Mouse (Mus musculus) kidney, embryonic 14.5 days (tissue): Measurements from ENCODE around the gene Zswim8. TPM values are rescaled to one million over a fixed set of nuclear protein-coding genes. Genes with fewer than 3 reads are reported as not detected.

Experiments used
- ATAC-seq: fragments of 200-750 bp; cut with Nextera tagmentation; 2 replicates; pipeline ENCODE4 v1.8.0; 2017; ENCODE audit warnings: moderate number of reproducible peaks, mild to moderate bottlenecking, moderate TSS enrichment, moderate library complexity; ENCODE audit not compliant: low FRiP score, low TSS enrichment
- H3K27ac ChIP-seq: fragments of 300-500 bp; sonication (generic); 2 replicates; pipeline ENCODE4 v1.5.1; 2014; ENCODE audit warnings: low read depth, mild to moderate bottlenecking, low read length, moderate library complexity, mixed read lengths
- H3K27me3 ChIP-seq: fragments of 300-500 bp; sonication (generic); 2 replicates; pipeline ENCODE4 v1.6.1; 2014; ENCODE audit warnings: mild to moderate bottlenecking, low read length; ENCODE audit not compliant: control insufficient read depth, insufficient read depth
- H3K36me3 ChIP-seq: fragments of 300-500 bp; sonication (generic); 2 replicates; pipeline ENCODE4 v1.6.1; 2014; ENCODE audit warnings: low read length, mixed read lengths; ENCODE audit not compliant: control insufficient read depth, insufficient read depth
- H3K4me1 ChIP-seq: fragments of 300-500 bp; sonication (generic); 2 replicates; pipeline ENCODE4 v1.6.1; 2014; ENCODE audit warnings: low read length, mixed read lengths; ENCODE audit not compliant: control insufficient read depth, insufficient read depth
- H3K4me2 ChIP-seq: fragments of 300-500 bp; sonication (generic); replicated peaks from 2 replicates; pipeline ENCODE4 v1.6.1; 2014; ENCODE audit warnings: low read depth, mild to moderate bottlenecking, low read length
- H3K4me3 ChIP-seq: fragments of 300-500 bp; sonication (generic); 2 replicates; pipeline ENCODE4 v1.5.1; 2014; ENCODE audit warnings: mild to moderate bottlenecking, low read length
- H3K9ac ChIP-seq: fragments of 300-500 bp; sonication (generic); 2 replicates; pipeline ENCODE4 v1.6.1; 2014; ENCODE audit warnings: low read depth, mild to moderate bottlenecking, low read length, moderate library complexity
- H3K9me3 ChIP-seq: fragments of 300-500 bp; sonication (generic); 2 replicates; pipeline ENCODE4 v1.6.1; 2016; ENCODE audit warnings: low read length; ENCODE audit not compliant: control insufficient read depth
- WGBS: fragments of 180-500 bp; shearing (Covaris S2); extraction: QIAGEN DNeasy Blood & Tissue Kit; methylation state at CpG from one replicate; pipeline ENCODE4 v1.1.7; 2014; 5-methylcytosine and 5-hydroxymethylcytosine counted together
- polyA plus RNA-seq: library from polyadenylated mRNA; unstranded; fragments of >200 nt; fragmentation: Nextera tagmentation; extraction: Ambion mirVana; gene quantifications from 2 replicates; pipeline ENCODE4 v1.2.1, GENCODE M21; 2014

Zswim8 gene
- 30.1 and 32.1 TPM in 2 replicates for polyA plus RNA-seq

- Histone ChIP-seq H3K4me3 (peak within 1 kb of the TSS; percentile 97), H3K27ac (peak within 1 kb of the TSS; percentile 79; the same call in 1 of the 2 replicates), H3K4me2 (peak within 1 kb of the TSS; percentile 69), H3K36me3 (peaks cover 33% of the 10 kb centered on the region), H3K4me1 (peaks cover 19% of the 10 kb centered on the region), H3K9ac (peak within 1 kb of the TSS; percentile 97), H3K27me3 (no peaks in the 10 kb centered on the region), H3K9me3 (no peaks in the 10 kb centered on the region)
- 1% methylated on average over 54 of the region's 80 CpGs for WGBS
- peak; percentile 95 for ATAC-seq
Measured at GRCm38 (mm10) chr14:20707201-20708190, at the start of gene Zswim8. Gene Zswim8 (plus strand): TSS chr14:20707552.

GRCm38 (mm10) chr14:20658326-20658725 lies 49.0 kb upstream of the Zswim8 start:
- Histone ChIP-seq H3K9ac (no peak overlapping the region), H3K36me3 (no peaks in the 10 kb centered on the region), H3K4me2 (no peak overlapping the region), H3K4me1 (no peaks in the 10 kb centered on the region; the same call in none of the 2 replicates), H3K27me3 (no peaks in the 10 kb centered on the region), H3K27ac (no peak overlapping the region), H3K9me3 (no peaks in the 10 kb centered on the region), H3K4me3 (no peak overlapping the region)
- no peak for ATAC-seq

DNA sequence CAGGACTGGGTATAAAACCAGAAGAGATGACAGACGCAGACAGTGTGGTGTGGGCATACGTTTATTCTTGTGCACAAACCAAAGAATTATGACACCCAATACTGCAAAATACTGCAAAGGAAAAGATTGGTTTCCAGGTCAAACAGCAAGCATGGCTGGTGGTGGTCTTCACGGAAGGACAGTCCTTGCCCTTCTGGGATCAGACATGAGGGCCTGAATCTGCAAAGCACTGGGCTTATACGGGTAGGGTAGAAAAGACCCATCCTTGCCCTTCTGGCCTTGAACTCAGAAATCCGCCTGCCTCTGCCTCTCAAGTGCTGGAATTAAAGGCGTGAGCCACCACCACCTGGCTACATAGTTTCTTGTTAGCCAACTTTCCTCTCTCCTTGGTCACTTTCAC lies 48.5 kb upstream of the Zswim8 start:
- WGBS = 89% methylated on average over 6 of the region's 6 CpGs
- no peak for ATAC-seq
- no peak overlapping the region for H3K4me3 ChIP-seq
- H3K36me3 ChIP-seq = no peaks in the 10 kb centered on the region
- no peaks in the 10 kb centered on the region; the same call in none of the 2 replicates for H3K4me1 ChIP-seq
- H3K4me2 ChIP-seq = no peak overlapping the region
- H3K27me3 ChIP-seq = 0 out of 2 replicates have a peak, but pooled peaks cover under 1% of the 10 kb centered on the region
- H3K27ac ChIP-seq = no peak overlapping the region
- H3K9me3 ChIP-seq = no peaks in the 10 kb centered on the region
- H3K9ac ChIP-seq = no peak overlapping the region

- H3K9ac ChIP-seq = no peak overlapping the region
- whole genome bisulfite sequencing = 98% methylated on average over 7 of the region's 7 CpGs
- no peaks in the 10 kb centered on the region for H3K36me3 ChIP-seq
- ATAC-seq = no peak
- no peak overlapping the region for H3K4me3 ChIP-seq
- H3K9me3 ChIP-seq = no peaks in the 10 kb centered on the region
- H3K27ac ChIP-seq = no peak overlapping the region
- H3K4me2 ChIP-seq = no peak overlapping the region
- H3K27me3 ChIP-seq = 0 out of 2 replicates have a peak, but pooled peaks cover 5% of the 10 kb centered on the region
- H3K4me1 ChIP-seq = no peaks in the 10 kb centered on the region; the same call in none of the 2 replicates
Measured at GRCm38 (mm10) chr14:20659687-20660086, 47.7 kb upstream of the Zswim8 start.

DNA sequence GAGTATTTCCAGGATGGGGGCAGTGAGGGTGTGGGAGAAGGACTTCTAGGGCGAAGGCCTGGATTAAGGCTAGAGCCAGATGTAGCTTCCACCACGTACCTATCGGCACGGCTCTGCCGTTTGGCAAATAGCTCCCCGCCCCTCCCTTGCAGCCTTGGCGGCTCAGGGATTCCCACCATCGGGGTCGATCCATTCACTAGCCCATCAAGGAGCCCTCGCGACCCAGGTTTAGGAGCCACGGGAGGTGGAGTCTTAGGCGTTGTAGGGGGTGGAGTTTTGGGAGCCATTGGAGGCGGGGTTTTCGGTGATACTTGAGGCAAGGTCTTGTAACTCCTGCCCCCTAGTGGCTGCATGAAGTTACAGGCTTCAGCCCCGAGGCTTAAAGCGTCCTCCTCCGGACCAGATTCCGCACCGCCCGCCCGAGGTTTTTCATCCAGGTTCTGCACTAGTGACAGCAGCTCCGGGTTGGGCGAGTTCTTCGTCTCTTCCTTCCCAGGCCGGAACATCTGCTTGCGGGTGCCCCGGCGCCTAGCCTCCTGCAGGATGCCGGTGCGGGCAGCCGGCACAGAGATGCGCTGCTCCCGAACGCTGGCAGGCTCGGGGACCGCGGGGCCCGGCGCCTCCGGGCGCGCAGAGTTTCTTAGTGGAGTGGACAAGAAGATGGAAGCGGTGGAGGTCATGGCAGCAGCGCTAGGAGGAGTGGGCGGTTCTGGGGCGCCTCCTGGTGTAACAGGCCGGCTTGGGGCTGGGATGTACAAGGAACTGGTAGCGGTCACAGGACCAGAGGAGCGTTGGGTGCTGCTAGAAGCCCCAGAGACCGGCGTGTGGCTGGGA lies 46.3 kb upstream of the Zswim8 start:
- Histone ChIP-seq H3K27ac (peak overlapping the region; percentile 87), H3K27me3 (0 out of 2 replicates have a peak, but pooled peaks cover 5% of the 10 kb centered on the region), H3K4me2 (peak overlapping the region; percentile 89), H3K9me3 (no peaks in the 10 kb centered on the region), H3K36me3 (no peaks in the 10 kb centered on the region), H3K9ac (peak overlapping the region; percentile 65), H3K4me3 (peak overlapping the region; percentile 68), H3K4me1 (no peaks in the 10 kb centered on the region; the same call in none of the 2 replicates)
- WGBS = 1% methylated on average over 52 of the region's 52 CpGs
- ATAC-seq = peak; percentile 86

DNA sequence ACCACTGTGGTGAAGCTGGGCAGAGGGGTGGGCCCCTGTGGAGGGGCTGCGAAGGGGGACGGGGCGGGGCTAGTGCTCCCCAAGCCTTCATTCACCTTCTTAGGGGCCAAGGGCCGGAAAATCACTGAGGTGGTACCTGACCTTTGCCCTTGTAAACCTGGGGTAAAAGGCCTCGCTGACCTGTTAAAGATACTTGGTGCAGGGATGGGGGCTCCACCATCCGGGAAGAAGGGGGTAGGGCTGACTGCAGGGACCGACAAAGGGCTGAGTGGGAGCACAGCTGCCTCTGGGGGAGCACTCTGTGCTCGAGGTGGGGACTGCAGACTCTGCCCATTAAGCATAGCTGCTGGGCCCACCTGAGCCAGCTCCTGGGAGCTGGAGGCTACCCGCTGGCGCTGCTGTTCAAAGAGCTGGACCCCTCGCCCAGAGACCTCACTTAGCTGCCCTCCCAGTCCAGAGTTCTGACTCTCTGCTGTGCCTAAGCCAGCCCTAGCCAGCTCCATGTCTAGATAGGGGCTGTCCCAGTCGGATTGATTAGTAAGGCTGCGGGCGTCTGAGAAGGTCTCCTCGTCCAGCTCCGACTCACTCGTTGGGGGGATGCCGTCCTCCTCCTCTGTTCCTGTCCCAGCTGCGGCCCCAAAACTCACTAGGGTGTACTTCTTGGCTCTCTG lies 45.6 kb upstream of the Zswim8 start:
- 11% methylated on average over 18 of the region's 19 CpGs for WGBS
- Histone ChIP-seq H3K9ac (peak overlapping the region; percentile 65), H3K4me3 (peak overlapping the region; percentile 68), H3K4me2 (peak overlapping the region; percentile 89), H3K27ac (peak overlapping the region; percentile 87), H3K9me3 (no peaks in the 10 kb centered on the region), H3K36me3 (no peaks in the 10 kb centered on the region), H3K27me3 (0 out of 2 replicates have a peak, but pooled peaks cover 5% of the 10 kb centered on the region), H3K4me1 (no peaks in the 10 kb centered on the region; the same call in 1 of the 2 replicates)
- peak; percentile 48 for ATAC-seq

DNA sequence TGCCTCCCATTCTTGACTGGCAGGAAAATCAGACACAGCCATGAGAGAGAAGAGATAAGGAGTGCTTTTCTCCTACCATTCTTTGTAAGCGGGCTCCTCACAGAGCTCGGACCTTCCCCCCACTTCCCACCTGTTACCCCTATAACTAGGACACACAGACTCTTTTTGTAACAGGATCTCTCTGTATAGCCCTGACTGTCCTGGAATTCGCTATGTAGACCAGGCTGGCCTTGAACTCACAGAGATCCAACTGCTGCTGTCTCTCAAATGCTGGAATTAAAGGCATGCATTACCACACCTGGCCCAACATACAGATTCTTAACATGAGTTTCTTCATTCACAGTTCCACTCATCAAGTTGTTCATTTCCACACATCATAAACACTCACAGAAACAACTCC lies 44.6 kb upstream of the Zswim8 start:
- H3K27ac ChIP-seq = no peak overlapping the region
- ATAC-seq = no peak
- WGBS = 85% methylated on average over 3 of the region's 3 CpGs
- no peaks in the 10 kb centered on the region; the same call in 1 of the 2 replicates for H3K4me1 ChIP-seq
- H3K4me3 ChIP-seq = no peak overlapping the region
- H3K9ac ChIP-seq = no peak overlapping the region
- H3K9me3 ChIP-seq = no peaks in the 10 kb centered on the region
- no peak overlapping the region; the same call in 1 of the 2 replicates for H3K4me2 ChIP-seq
- 0 out of 2 replicates have a peak, but pooled peaks cover 5% of the 10 kb centered on the region for H3K27me3 ChIP-seq
- H3K36me3 ChIP-seq = no peaks in the 10 kb centered on the region

- no peaks in the 10 kb centered on the region for H3K36me3 ChIP-seq
- 72% methylated on average over 2 of the region's 2 CpGs for WGBS
- no peak overlapping the region for H3K27ac ChIP-seq
- H3K4me1 ChIP-seq = no peaks in the 10 kb centered on the region; the same call in 1 of the 2 replicates
- no peaks in the 10 kb centered on the region for H3K9me3 ChIP-seq
- 0 out of 2 replicates have a peak, but pooled peaks cover 5% of the 10 kb centered on the region for H3K27me3 ChIP-seq
- no peak overlapping the region for H3K9ac ChIP-seq
- H3K4me3 ChIP-seq = no peak overlapping the region
- no peak for ATAC-seq
- no peak overlapping the region for H3K4me2 ChIP-seq
Measured at GRCm38 (mm10) chr14:20663601-20664000, 43.8 kb upstream of the Zswim8 start.
